Mouse (Mus musculus) neural tube, embryonic 13.5 days (tissue): Measurements from ENCODE around the gene Gm9821. TPM values are rescaled to one million over a fixed set of nuclear protein-coding genes. Genes with fewer than 3 reads are reported as not detected.

Experiments used
- ATAC-seq: fragments of 200-750 bp; cut with Nextera tagmentation; 2 replicates; pipeline ENCODE4 v1.8.0; 2017; ENCODE audit warnings: low read depth, mild to moderate bottlenecking, moderate TSS enrichment, moderate library complexity
- H3K27ac ChIP-seq: fragments of 300-500 bp; sonication (generic); replicated peaks from 2 replicates; pipeline ENCODE4 v1.5.1; 2015; ENCODE audit warnings: moderate library complexity, mild to moderate bottlenecking, inconsistent platforms
- H3K27me3 ChIP-seq: fragments of 300-500 bp; sonication (generic); 2 replicates; pipeline ENCODE4 v1.6.1; 2015; ENCODE audit warnings: mild to moderate bottlenecking, inconsistent platforms
- H3K36me3 ChIP-seq: fragments of 300-500 bp; sonication (generic); 2 replicates; pipeline ENCODE4 v1.6.1; 2015; ENCODE audit warnings: mild to moderate bottlenecking, inconsistent platforms
- H3K4me1 ChIP-seq: fragments of 300-500 bp; sonication (generic); replicated peaks from 2 replicates; pipeline ENCODE4 v1.6.1; 2015; ENCODE audit warnings: inconsistent platforms
- H3K4me2 ChIP-seq: fragments of 300-500 bp; sonication (generic); 2 replicates; pipeline ENCODE4 v1.6.1; 2015; ENCODE audit warnings: inconsistent platforms, mild to moderate bottlenecking, moderate library complexity
- H3K4me3 ChIP-seq: fragments of 300-500 bp; sonication (generic); 2 replicates; pipeline ENCODE4 v1.5.1; 2015; ENCODE audit warnings: mild to moderate bottlenecking, inconsistent platforms
- H3K9ac ChIP-seq: fragments of 300-500 bp; sonication (generic); 2 replicates; pipeline ENCODE4 v1.6.1; 2015; ENCODE audit warnings: moderate library complexity, mild to moderate bottlenecking, inconsistent platforms
- H3K9me3 ChIP-seq: fragments of 300-500 bp; sonication (generic); 2 replicates; pipeline ENCODE4 v1.6.1; 2016; ENCODE audit warnings: inconsistent platforms
- WGBS: fragments of 180-500 bp; shearing (Covaris S2); methylation state at CpG from one replicate; pipeline ENCODE4 v1.1.7; 2015; 5-methylcytosine and 5-hydroxymethylcytosine counted together
- polyA plus RNA-seq: library from polyadenylated mRNA; unstranded; fragments of >200 nt; fragmentation: Nextera tagmentation; extraction: Ambion mirVana; gene quantifications from 2 replicates; pipeline ENCODE4 v1.2.1, GENCODE M21; 2015

Gene Gm9821
- polyA plus RNA-seq, 1 experiment from 2014 or later, result 0.22 TPM

- Histone ChIP-seq H3K27me3 (peaks cover 28% of the 10 kb centered on the region), H3K36me3 (peaks cover 70% of the 10 kb centered on the region), H3K4me2 (no peak overlapping the region), H3K27ac (no peak overlapping the region), H3K9ac (no peak overlapping the region), H3K4me3 (no peak overlapping the region), H3K9me3 (no peaks in the 10 kb centered on the region), H3K4me1 (peaks cover 12% of the 10 kb centered on the region)
- no peak for ATAC-seq
- 95% methylated on average over 7 of the region's 7 CpGs for WGBS
Measured at GRCm38 (mm10) chr2:91917096-91917495, 28.4 kb upstream of the Gm9821 start.

GRCm38 (mm10) chr2:91920130-91920529, 25.4 kb upstream of the Gm9821 start:
- 74% methylated on average over 4 of the region's 4 CpGs for WGBS
- no peak overlapping the region for H3K4me3 ChIP-seq
- no peak overlapping the region for H3K4me2 ChIP-seq
- H3K36me3 ChIP-seq, result peaks cover 40% of the 10 kb centered on the region
- H3K4me1 ChIP-seq, result peaks cover 31% of the 10 kb centered on the region
- H3K27ac ChIP-seq, result no peak overlapping the region
- H3K27me3 ChIP-seq, result peaks cover 59% of the 10 kb centered on the region
- no peak overlapping the region for H3K9ac ChIP-seq
- no peak for ATAC-seq
- H3K9me3 ChIP-seq, result no peaks in the 10 kb centered on the region

DNA sequence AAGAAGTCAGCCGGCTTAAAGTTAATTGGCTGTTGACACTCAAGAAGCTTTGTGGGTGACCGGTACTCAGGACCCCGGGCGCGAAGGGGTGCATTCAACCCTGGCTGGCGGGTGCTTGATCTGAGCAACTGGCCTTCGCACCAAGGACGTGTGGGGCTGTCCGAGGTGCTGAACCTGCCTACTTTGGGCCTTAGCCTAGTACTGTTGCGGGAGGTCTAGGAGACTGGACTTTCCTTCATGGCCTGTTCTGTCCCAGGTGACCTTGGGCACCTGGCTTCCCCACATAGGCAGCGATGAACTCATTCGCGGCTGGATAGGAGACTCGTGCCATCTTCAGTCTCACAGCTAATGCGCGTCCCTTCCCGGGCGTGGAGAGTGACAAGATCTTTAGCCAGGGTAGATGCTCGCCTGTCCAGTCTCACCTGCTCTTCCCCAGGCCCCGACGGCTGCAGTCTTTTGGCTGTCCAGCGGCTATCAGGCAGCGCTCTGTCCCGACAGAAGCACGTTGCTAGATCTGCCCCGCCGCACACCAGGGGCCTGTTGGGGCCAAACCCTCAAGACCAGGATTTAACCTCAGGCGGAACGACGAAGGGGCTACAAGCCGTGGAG, 24.2 kb upstream of the Gm9821 start:
- Histone ChIP-seq H3K9ac (peak overlapping the region; percentile 65), H3K9me3 (no peaks in the 10 kb centered on the region), H3K27me3 (peaks cover 63% of the 10 kb centered on the region), H3K27ac (no peak overlapping the region), H3K4me1 (peaks cover 31% of the 10 kb centered on the region), H3K4me2 (peak overlapping the region; percentile 77), H3K36me3 (peaks cover 28% of the 10 kb centered on the region), H3K4me3 (peak overlapping the region; percentile 52)
- WGBS, result 5% methylated on average over 31 of the region's 31 CpGs
- ATAC-seq, result no peak; the same call in 1 of the 2 replicates

DNA sequence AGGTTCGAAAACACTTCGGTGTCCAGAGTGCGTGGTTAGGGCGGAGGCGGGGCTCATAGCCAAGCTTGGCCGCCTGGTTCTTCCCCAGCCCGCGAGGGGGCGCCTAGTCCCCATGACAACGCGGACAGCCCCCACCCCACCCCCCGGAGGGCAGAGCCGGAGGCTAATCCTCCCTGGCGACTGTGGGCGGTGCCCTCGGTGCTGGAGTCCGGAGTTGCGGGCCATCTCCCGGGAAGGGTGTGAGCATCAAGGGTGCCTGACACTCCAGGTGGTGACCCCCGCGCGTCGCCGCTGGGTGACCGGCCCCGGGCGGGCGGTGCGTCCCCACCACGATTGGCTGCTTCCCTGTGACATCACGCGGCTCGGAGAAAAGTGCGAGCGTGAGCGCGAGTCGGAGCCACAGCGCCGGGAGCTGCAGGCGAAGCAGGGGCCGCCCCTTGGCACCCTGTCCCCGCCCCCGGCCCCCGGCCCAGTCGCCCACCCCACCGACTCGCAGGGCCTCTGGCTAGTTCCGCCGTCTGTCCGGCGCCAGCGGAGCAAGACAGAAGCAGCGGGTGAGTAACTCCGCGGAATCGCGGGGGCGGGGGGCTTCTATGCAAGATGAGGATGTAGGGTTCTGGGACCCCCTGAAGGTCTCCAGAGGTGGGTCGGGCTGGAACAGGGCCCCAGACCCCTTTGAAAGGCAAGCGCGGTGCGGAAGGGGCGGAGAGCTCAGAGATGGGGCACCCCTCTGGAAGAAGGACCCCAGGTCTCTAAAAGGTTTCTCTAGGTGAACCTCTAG, 23.5 kb upstream of the Gm9821 start:
- Histone ChIP-seq H3K9me3 (no peaks in the 10 kb centered on the region), H3K4me3 (peak overlapping the region; percentile 52), H3K9ac (peak overlapping the region; percentile 65), H3K27ac (no peak overlapping the region), H3K27me3 (peaks cover 63% of the 10 kb centered on the region), H3K4me2 (peak overlapping the region; percentile 77), H3K36me3 (peaks cover 21% of the 10 kb centered on the region), H3K4me1 (peaks cover 31% of the 10 kb centered on the region)
- peak; percentile 70 for ATAC-seq
- under 1% methylated on average over 62 of the region's 64 CpGs for WGBS

GRCm38 (mm10) chr2:91922586-91923414, 22.7 kb upstream of the Gm9821 start:
- ATAC-seq, result no peak
- Histone ChIP-seq H3K4me3 (peak overlapping the region; percentile 52), H3K27ac (no peak overlapping the region), H3K9me3 (no peaks in the 10 kb centered on the region), H3K36me3 (peaks cover 13% of the 10 kb centered on the region), H3K4me1 (peaks cover 33% of the 10 kb centered on the region), H3K4me2 (peak overlapping the region; percentile 77), H3K27me3 (peaks cover 63% of the 10 kb centered on the region), H3K9ac (peak overlapping the region; percentile 65)
- WGBS, result 3% methylated on average over 37 of the region's 37 CpGs

DNA sequence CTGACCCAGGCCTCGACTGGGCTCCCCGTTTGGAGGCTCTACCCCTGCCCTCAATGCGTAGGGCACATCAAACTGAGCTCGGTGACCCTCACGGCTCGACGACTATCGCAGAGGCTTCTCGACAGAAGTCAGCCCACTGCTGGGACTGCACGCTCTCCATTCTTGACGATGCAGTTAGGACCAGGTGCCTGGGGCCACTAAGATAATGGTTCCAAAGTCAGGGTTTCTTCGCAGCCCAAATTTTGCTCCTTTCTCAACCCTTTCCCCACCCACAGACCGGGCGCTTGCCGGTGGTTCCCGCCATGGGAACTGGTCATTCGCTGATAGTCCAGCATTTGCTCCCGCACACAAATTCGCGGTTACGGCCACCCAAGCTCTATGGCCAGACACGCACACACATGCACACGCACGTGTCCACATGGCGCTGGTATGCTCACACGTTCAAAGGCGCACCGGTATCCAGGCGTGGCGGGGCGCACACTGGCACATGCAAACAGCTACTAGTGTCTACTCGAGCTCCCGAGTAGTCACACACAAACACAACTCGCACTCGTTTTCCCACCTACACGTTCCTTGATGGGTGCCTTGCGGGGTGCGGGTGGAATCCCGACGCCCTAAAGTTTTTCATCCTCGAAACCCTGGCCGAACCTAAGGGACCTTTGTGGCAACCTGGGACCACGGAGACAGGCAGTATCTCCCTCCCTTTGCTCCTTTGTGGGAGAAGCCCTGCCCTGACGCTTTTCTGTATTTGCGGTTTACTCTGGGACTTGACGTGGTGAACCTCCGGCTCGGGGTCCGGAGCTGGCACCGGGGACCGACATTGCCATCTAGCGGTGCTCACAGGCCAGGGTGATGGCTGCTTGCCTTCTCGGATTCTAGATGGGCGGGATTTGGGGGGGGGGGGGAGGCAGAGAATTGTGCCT, 21.8 kb upstream of the Gm9821 start:
- Histone ChIP-seq H3K4me1 (peaks cover 38% of the 10 kb centered on the region), H3K27ac (no peak overlapping the region), H3K9me3 (no peaks in the 10 kb centered on the region), H3K4me2 (peak overlapping the region; percentile 77), H3K9ac (no peak overlapping the region), H3K36me3 (peaks cover 4% of the 10 kb centered on the region), H3K27me3 (peaks cover 63% of the 10 kb centered on the region), H3K4me3 (peak overlapping the region; percentile 52)
- ATAC-seq, result 0 out of 2 replicates have a peak, but pooled peaks have one; percentile 21
- WGBS, result 6% methylated on average over 54 of the region's 54 CpGs

DNA sequence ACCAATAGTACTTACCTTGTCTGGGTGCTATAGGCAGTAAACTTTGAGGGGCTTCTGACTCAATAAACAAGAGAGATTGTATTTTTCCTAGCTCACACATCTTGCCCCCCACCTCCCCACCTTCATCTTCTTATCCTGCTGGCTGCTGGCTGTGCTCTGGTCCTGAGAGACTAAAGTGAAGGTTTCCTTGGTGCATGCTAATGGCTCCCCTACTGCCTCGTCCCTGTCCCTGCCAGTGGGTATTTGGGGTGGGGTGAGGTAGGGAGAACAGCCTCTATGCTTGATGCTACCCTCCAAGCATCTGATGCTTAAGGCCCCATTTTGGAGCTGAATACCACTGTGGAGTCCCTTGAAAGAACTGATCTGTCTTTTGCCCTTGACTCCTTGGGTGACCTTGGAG, 20.8 kb upstream of the Gm9821 start:
- 70% methylated on average over 1 of the region's 1 CpGs for WGBS
- H3K27me3 ChIP-seq, result peaks cover 59% of the 10 kb centered on the region
- ATAC-seq, result no peak
- no peak overlapping the region for H3K27ac ChIP-seq
- no peak overlapping the region for H3K9ac ChIP-seq
- H3K4me3 ChIP-seq, result no peak overlapping the region
- no peak overlapping the region for H3K4me2 ChIP-seq
- no peaks in the 10 kb centered on the region; the same call in 1 of the 2 replicates for H3K36me3 ChIP-seq
- no peaks in the 10 kb centered on the region for H3K9me3 ChIP-seq
- H3K4me1 ChIP-seq, result peaks cover 48% of the 10 kb centered on the region

DNA sequence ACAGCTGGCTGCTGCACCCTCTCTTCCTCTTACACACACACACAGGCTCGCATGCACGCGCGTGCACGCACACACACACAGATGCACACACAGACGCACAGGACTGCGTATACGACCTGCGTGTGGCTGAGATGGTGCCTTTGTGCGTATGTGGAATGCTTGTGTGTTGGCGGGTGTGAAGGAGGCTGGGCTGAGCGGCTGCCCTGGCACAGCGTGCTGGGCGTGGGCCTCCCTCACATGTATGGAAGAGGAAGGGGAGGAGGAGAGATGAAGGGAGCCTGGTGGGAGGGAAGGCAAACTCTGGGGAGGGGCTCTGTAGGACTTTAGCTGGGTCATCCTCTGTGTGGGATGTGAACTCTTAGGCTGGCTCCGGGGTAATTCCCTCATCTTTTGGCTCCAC, 20.1 kb upstream of the Gm9821 start:
- WGBS, result 86% methylated on average over 15 of the region's 15 CpGs
- H3K9me3 ChIP-seq, result no peaks in the 10 kb centered on the region

GRCm38 (mm10) chr2:91926949-91927348, 18.6 kb upstream of the Gm9821 start, which contains the start of gene Chrm4:
Gene Chrm4 (plus strand): TSS chr2:91927249.
- Histone ChIP-seq H3K4me1 (peaks cover 60% of the 10 kb centered on the region), H3K36me3 (no peaks in the 10 kb centered on the region), H3K4me2 (peak within 1 kb of the TSS; percentile 22; the same call in 1 of the 2 replicates), H3K9ac (no peak within 1 kb of the TSS), H3K27me3 (peaks cover 36% of the 10 kb centered on the region), H3K27ac (no peak within 1 kb of the TSS), H3K4me3 (no peak within 1 kb of the TSS), H3K9me3 (no peaks in the 10 kb centered on the region)
- 95% methylated on average over 3 of the region's 3 CpGs for WGBS
- no peak for ATAC-seq

More for the DNA sequence above, 20.1 kb upstream of the Gm9821 start:
- Histone ChIP-seq H3K4me3 (no peak overlapping the region), H3K9ac (no peak overlapping the region), H3K27me3 (peaks cover 52% of the 10 kb centered on the region), H3K27ac (no peak overlapping the region), H3K4me2 (no peak overlapping the region), H3K4me1 (peaks cover 55% of the 10 kb centered on the region), H3K36me3 (no peaks in the 10 kb centered on the region)
- no peak for ATAC-seq

GRCm38 (mm10) chr2:91927826-91928533, 17.5 kb upstream of the Gm9821 start:
- Histone ChIP-seq H3K9me3 (no peaks in the 10 kb centered on the region), H3K27ac (no peak overlapping the region), H3K4me2 (peak overlapping the region; percentile 22; the same call in 1 of the 2 replicates), H3K27me3 (peaks cover 26% of the 10 kb centered on the region), H3K36me3 (no peaks in the 10 kb centered on the region), H3K9ac (no peak overlapping the region), H3K4me3 (no peak overlapping the region), H3K4me1 (peaks cover 60% of the 10 kb centered on the region)
- 41% methylated on average over 34 of the region's 34 CpGs for WGBS
- ATAC-seq, result no peak
